Mouse (Mus musculus) ovary, postnatal 10 days (tissue): ENCODE data around the gene Ndst4.

ENCODE experiments used
- DNase-seq: peaks from one replicate; pipeline ENCODE4 v3.0.0; 2022; ENCODE audit warnings: low spot score

Gene Ndst4

DNA sequence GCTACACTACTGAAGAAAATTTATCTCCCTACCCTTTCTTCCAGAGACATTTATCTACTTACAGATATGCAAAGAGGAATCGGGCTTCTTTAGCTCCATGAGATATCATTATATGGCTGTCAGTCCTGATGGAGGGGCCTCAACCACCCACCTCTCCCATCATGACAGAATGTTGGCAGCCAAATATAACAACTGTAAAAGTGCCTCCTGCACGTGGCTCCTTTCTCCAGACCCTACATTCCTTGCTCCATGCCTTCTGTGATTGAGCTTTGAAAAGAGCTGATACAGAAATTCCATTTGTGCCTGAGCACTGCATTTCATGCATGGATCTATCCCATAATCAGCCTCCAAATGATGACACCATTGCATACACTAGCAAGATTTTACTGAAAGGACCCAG, 331.1 kb downstream of the Ndst4 start:
- no peak for DNase-seq

DNA sequence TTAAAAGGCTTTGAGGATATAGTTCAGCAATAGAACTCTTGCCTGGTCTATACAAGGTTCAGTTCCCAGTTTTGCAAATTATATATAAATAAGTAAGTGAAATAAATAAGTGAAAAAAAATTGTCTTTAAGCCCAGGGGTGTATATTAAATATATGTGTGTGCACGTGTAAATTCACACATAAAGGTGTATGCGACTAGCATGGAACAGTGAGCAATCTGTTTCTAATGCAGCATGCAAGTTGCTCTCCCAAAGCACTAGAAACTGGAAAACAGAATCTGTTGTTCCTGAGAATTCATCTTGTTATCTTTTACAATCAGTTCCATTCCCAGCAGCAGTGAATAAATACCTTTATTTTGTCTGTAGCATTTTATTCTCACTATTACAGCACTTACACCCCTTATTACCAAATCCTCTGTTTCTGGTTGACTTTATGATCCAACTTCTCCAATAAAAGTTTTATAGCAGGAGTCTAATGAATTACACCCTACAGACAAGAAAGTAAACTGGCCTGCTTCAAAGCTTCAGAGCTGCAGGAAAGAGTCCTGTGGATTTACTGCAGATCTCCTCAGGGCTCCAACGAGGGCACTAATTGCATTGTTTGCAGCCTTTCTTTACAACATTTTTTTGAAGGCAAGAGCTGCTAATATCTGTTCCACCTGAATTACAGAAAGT, 340.7 kb downstream of the Ndst4 start:
- no peak for DNase-seq

DNA sequence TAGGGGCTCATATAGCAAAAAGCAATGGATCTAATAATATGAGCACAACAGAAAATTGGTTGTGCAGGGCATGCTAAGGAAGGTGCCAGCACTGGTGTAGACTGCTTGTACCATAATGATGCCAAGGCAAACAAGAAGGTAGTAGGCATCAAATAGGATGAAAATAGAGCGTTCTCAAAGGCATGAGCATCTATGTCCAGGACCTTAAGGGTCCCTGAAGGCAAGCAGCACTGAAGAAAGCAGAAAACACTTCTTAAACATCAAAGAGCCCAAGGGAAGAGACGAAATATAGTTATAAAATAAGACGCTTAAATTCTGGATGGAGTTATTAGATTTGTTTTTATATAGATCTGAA, 341.2 kb downstream of the Ndst4 start:
- DNase-seq, result no peak

DNA sequence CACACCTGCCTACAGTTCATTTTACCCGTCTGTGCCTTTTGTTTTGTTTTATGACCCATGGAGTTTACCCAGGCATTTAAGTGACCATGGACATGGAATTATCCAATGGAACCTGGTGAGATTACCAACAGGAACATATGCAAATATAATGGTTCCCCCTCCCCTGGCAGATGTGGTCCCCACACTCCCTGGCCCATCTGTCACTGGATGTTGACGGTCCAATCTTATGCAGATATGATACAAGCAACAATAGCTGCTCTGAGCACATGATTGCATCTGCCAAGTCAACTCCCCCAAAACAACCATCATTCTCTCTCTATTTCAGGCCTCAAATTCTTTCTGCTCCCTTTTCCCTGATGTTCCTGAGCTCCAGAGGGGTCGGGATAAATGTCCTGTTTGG, 342.5 kb downstream of the Ndst4 start:
- DNase-seq, result no peak

DNA sequence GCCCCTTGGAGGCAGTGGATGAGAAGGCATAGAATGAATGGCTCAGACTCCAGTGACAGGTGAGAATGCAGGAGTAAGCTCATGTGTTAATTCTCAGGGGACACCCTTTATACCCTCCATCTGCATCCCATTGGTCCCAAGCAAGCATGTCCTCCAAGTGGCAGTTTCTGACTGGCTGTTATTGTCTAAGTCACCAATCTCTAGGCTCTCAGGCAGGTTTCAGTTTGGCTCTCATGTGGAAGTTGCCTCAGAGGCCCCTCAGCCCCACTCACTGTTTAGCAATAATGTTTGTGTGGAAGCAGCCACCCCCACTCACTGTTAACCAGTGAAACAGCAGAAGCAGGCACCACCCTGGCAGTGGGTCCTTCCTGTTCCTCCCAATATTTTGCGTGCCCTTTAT, 353.0 kb downstream of the Ndst4 start:
- DNase-seq, result no peak

DNA sequence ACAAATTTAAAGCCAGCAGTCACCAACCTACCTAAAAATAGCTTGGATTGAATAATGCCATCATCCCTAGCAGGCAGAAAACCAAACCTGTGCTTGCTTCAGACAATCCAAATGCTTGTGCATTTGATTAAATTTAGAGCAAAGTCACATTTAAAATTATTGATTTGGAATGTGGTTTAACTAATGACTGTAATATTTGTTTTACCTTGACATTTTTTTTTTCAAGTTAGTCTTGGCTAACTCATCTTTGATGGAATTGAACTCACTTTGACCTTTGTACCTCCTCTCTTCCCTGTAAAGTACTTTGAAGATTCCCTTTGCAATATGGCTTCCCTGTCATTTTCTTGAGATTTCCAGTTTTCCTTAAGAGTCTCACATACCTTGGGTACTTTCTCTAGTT, 356.8 kb downstream of the Ndst4 start:
- DNase-seq, result no peak
